Mouse (Mus musculus) liver, adult 2 months (tissue): ENCODE measurements around the gene Pde4d. TPM values are rescaled to one million over a fixed set of nuclear protein-coding genes. Genes with fewer than 3 reads are reported as not detected.

Source experiments
- DNase-seq: peaks from one replicate; pipeline ENCODE4 v3.0.0-alpha.2; 2011; ENCODE audit warnings: low read depth, low spot score; ENCODE audit errors: extremely low read depth
- H3K27ac ChIP-seq: fragments of 200-500 bp; replicated peaks from 2 replicates; pipeline ENCODE4 v1.5.1; 2012; ENCODE audit warnings: low read depth, mild to moderate bottlenecking, control low read depth, inconsistent platforms, low read length; ENCODE audit not compliant: insufficient read depth
- H3K27me3 ChIP-seq: fragments of 200-500 bp; 2 replicates; pipeline ENCODE4 v1.6.1; 2012; ENCODE audit warnings: mild to moderate bottlenecking, moderate library complexity, low read length, inconsistent platforms; ENCODE audit not compliant: control insufficient read depth, insufficient read depth
- H3K36me3 ChIP-seq: fragments of 200-500 bp; 2 replicates; pipeline ENCODE4 v1.6.1; 2012; ENCODE audit warnings: low read length, inconsistent platforms; ENCODE audit not compliant: control insufficient read depth, insufficient read depth
- H3K4me1 ChIP-seq: fragments of 200-500 bp; 2 replicates; pipeline ENCODE4 v1.6.1; 2011; ENCODE audit warnings: low read length; ENCODE audit not compliant: control insufficient read depth, insufficient read depth
- H3K4me3 ChIP-seq: fragments of 200-500 bp; 2 replicates; pipeline ENCODE4 v1.5.1; 2011; ENCODE audit warnings: low read depth, mild to moderate bottlenecking, control low read depth, low read length, moderate library complexity; ENCODE audit not compliant: insufficient read depth
- H3K79me2 ChIP-seq: fragments of 200-500 bp; 2 replicates; pipeline ENCODE4 v1.6.1; 2012; ENCODE audit warnings: inconsistent platforms, mild to moderate bottlenecking, low read length, moderate library complexity; ENCODE audit not compliant: control insufficient read depth, insufficient read depth
- H3K9ac ChIP-seq: fragments of 200-500 bp; 2 replicates; pipeline ENCODE4 v1.6.1; 2012; ENCODE audit warnings: low read depth, mild to moderate bottlenecking, control low read depth, inconsistent platforms, low read length
- CTCF ChIP-seq: fragments of 200-500 bp; IDR thresholded peaks from 2 replicates; pipeline ENCODE4 v1.5.1; 2011; ENCODE audit warnings: low read depth, low read length, control low read depth
- POLR2A ChIP-seq: fragments of 200-500 bp; IDR thresholded peaks from 2 replicates; pipeline ENCODE4 v1.6.1; 2011; ENCODE audit warnings: low read length, control low read depth; ENCODE audit not compliant: insufficient read depth; ENCODE audit errors: extremely low read depth
- WGBS: fragments of 180-500 bp; shearing (Covaris S2); methylation state at CpG from one replicate; pipeline ENCODE4 v1.1.7; 2018; 5-methylcytosine and 5-hydroxymethylcytosine counted together
- polyA plus RNA-seq: library from polyadenylated mRNA; depleted of rRNA; stranded (reverse); fragments of >200 nt; gene quantifications from 2 replicates; pipeline ENCODE4 v1.2.3, GENCODE M21; 2012
- total RNA-seq: library from RNA; depleted of rRNA; stranded (reverse); fragments of >200 nt; gene quantifications from 2 replicates; pipeline ENCODE4 v1.2.3, GENCODE M21; 2014

Gene Pde4d
- total and polyA plus RNA-seq, 2 experiments, result 2.3 to 13.6 TPM

DNA sequence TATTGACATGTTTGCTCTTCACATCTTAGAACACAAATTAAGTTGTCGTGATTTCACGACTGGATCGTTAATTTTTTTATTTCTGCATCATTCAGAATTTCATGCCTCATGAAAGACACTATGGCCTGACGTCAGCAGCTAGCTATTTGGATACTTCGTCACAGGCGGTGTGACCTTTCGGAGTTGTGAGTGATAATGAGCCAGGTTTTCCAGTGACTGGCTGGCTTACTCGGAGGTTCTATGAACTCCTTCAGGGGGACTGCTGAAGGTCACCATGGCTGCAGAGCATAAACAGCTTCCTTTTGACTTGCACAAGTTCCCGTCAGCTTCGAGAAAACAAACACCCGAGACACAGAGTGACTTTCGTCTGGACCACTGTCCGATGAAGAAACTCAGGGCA, 1311.3 kb downstream of the Pde4d start:
- Histone ChIP-seq H3K4me3 (no peak overlapping the region), H3K4me1 (no peaks in the 10 kb centered on the region; the same call in 1 of the 2 replicates), H3K79me2 (no peaks in the 10 kb centered on the region), H3K36me3 (no peaks in the 10 kb centered on the region), H3K27ac (no peak overlapping the region), H3K27me3 (no peaks in the 10 kb centered on the region), H3K9ac (no peak overlapping the region)
- no peak for TF ChIP-seq CTCF
- TF ChIP-seq POLR2A, result no peak
- DNase-seq, result no peak
- WGBS, result 76% methylated on average over 13 of the region's 13 CpGs

GRCm38 (mm10) chr13:109774791-109775190, 1325.0 kb downstream of the Pde4d start:
- H3K4me3 ChIP-seq, result no peak overlapping the region
- H3K27ac ChIP-seq, result no peak overlapping the region
- no peak for DNase-seq
- peaks cover 2% of the 10 kb centered on the region for H3K4me1 ChIP-seq
- no peak overlapping the region for H3K9ac ChIP-seq
- no peak for TF ChIP-seq CTCF
- TF ChIP-seq POLR2A, result no peak
- WGBS, result 82% methylated on average over 7 of the region's 7 CpGs
- no peaks in the 10 kb centered on the region for H3K79me2 ChIP-seq
- H3K27me3 ChIP-seq, result no peaks in the 10 kb centered on the region
- peaks cover 2% of the 10 kb centered on the region; the same call in 1 of the 2 replicates for H3K36me3 ChIP-seq

- no peaks in the 10 kb centered on the region for H3K27me3 ChIP-seq
- no peaks in the 10 kb centered on the region for H3K79me2 ChIP-seq
- peak; percentile 24 for DNase-seq
- 57% methylated on average over 5 of the region's 5 CpGs for WGBS
- peaks cover 2% of the 10 kb centered on the region; the same call in 1 of the 2 replicates for H3K36me3 ChIP-seq
- no peak overlapping the region for H3K27ac ChIP-seq
- H3K4me3 ChIP-seq, result no peak overlapping the region
- H3K9ac ChIP-seq, result no peak overlapping the region
- TF ChIP-seq POLR2A (no peak), CTCF (no peak)
- H3K4me1 ChIP-seq, result peaks cover 2% of the 10 kb centered on the region
Observed at GRCm38 (mm10) chr13:109775197-109775596, 1325.4 kb downstream of the Pde4d start.

- H3K4me1 ChIP-seq, result peaks cover 2% of the 10 kb centered on the region
- H3K9ac ChIP-seq, result no peak overlapping the region; the same call in 1 of the 2 replicates
- DNase-seq, result peak; percentile 68
- no peak overlapping the region for H3K27ac ChIP-seq
- H3K27me3 ChIP-seq, result no peaks in the 10 kb centered on the region
- H3K4me3 ChIP-seq, result no peak overlapping the region
- H3K36me3 ChIP-seq, result no peaks in the 10 kb centered on the region; the same call in 1 of the 2 replicates
- TF ChIP-seq CTCF (peak; percentile 83), POLR2A (no peak)
- 4% methylated on average over 11 of the region's 11 CpGs for WGBS
- H3K79me2 ChIP-seq, result no peaks in the 10 kb centered on the region
Observed at GRCm38 (mm10) chr13:109776116-109776515, 1326.4 kb downstream of the Pde4d start.

GRCm38 (mm10) chr13:109776995-109777394, 1327.2 kb downstream of the Pde4d start:
- no peaks in the 10 kb centered on the region for H3K79me2 ChIP-seq
- no peaks in the 10 kb centered on the region for H3K27me3 ChIP-seq
- no peak overlapping the region for H3K9ac ChIP-seq
- H3K4me1 ChIP-seq, result peaks cover 2% of the 10 kb centered on the region
- WGBS, result 80% methylated on average over 3 of the region's 3 CpGs
- H3K4me3 ChIP-seq, result no peak overlapping the region
- H3K36me3 ChIP-seq, result no peaks in the 10 kb centered on the region; the same call in 1 of the 2 replicates
- no peak overlapping the region for H3K27ac ChIP-seq
- TF ChIP-seq POLR2A (no peak), CTCF (no peak)
- no peak for DNase-seq

DNA sequence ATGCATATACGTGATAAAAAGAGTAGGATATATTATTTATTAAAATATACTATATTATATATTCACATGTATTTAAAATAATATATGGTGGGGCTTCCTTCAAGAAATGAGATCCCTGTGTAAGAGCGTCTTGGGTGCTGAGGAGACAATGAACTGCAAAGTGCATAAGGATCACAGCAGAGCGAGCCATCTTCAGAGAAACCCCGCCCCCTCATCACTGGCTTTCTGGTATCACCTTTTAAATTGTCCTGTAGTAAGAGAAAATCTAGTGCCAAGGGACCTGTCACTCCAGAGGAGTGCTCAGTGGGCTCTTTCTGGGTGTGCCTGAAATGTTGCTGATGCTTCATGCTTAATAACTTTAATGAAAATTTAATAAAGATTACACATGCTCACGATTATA, 1327.7 kb downstream of the Pde4d start:
- no peak for TF ChIP-seq CTCF
- no peak for TF ChIP-seq POLR2A
- H3K79me2 ChIP-seq, result no peaks in the 10 kb centered on the region
- H3K4me3 ChIP-seq, result no peak overlapping the region
- peaks cover 2% of the 10 kb centered on the region for H3K4me1 ChIP-seq
- no peak for DNase-seq
- no peaks in the 10 kb centered on the region; the same call in 1 of the 2 replicates for H3K36me3 ChIP-seq
- WGBS, result 90% methylated on average over 5 of the region's 5 CpGs
- no peak overlapping the region for H3K27ac ChIP-seq
- no peaks in the 10 kb centered on the region for H3K27me3 ChIP-seq
- no peak overlapping the region for H3K9ac ChIP-seq
